Mouse (Mus musculus) ES-Bruce4 (cell line): ENCODE measurements at regions not wholly inside any gene's neighbourhood (a gene's known extent, or its start where the extent isn't known, plus 50 kb on each side); places are given as distances from the start of the nearest gene placed in this dataset.

Experiments
- H3K27ac ChIP-seq: 2 replicates; pipeline ENCODE4 v1.5.1; 2012; ENCODE audit warnings: low read length, inconsistent platforms; ENCODE audit not compliant: insufficient read depth
- H3K27me3 ChIP-seq: 2 replicates; pipeline ENCODE4 v1.6.1; 2012; ENCODE audit warnings: mild to moderate bottlenecking, low read length, inconsistent platforms; ENCODE audit not compliant: control insufficient read depth, poor library complexity, insufficient read depth, severe bottlenecking
- H3K36me3 ChIP-seq: 2 replicates; pipeline ENCODE4 v1.6.1; 2012; ENCODE audit warnings: inconsistent platforms, mild to moderate bottlenecking, low read length, moderate library complexity; ENCODE audit not compliant: control insufficient read depth, poor library complexity, insufficient read depth, severe bottlenecking
- H3K4me1 ChIP-seq: one replicate; pipeline ENCODE4 v1.8.1; 2011; ENCODE audit warnings: low read length; ENCODE audit not compliant: control insufficient read depth, insufficient read depth
- H3K4me3 ChIP-seq: 2 replicates; pipeline ENCODE4 v1.5.1; 2011; ENCODE audit warnings: low read depth, mild to moderate bottlenecking, low read length
- H3K9ac ChIP-seq: 2 replicates; pipeline ENCODE4 v1.6.1; 2012; ENCODE audit warnings: low read depth, mild to moderate bottlenecking, inconsistent platforms; ENCODE audit not compliant: poor library complexity, severe bottlenecking
- H3K9me3 ChIP-seq: replicated peaks from 2 replicates; pipeline ENCODE4 v1.6.1; 2012; ENCODE audit warnings: mild to moderate bottlenecking, low read length, inconsistent platforms; ENCODE audit not compliant: control insufficient read depth, poor library complexity, insufficient read depth, severe bottlenecking
- CTCF ChIP-seq: IDR thresholded peaks from one replicate; pipeline ENCODE4 v1.8.1; 2011; ENCODE audit warnings: low read depth, low read length
- EP300 ChIP-seq: IDR thresholded peaks from 2 replicates; pipeline ENCODE4 v1.6.1; 2011; ENCODE audit warnings: low read depth, low read length; ENCODE audit not compliant: insufficient read depth
- POLR2A ChIP-seq: IDR thresholded peaks from one replicate; pipeline ENCODE4 v1.8.1; 2011; ENCODE audit warnings: low read length; ENCODE audit not compliant: insufficient read depth

DNA sequence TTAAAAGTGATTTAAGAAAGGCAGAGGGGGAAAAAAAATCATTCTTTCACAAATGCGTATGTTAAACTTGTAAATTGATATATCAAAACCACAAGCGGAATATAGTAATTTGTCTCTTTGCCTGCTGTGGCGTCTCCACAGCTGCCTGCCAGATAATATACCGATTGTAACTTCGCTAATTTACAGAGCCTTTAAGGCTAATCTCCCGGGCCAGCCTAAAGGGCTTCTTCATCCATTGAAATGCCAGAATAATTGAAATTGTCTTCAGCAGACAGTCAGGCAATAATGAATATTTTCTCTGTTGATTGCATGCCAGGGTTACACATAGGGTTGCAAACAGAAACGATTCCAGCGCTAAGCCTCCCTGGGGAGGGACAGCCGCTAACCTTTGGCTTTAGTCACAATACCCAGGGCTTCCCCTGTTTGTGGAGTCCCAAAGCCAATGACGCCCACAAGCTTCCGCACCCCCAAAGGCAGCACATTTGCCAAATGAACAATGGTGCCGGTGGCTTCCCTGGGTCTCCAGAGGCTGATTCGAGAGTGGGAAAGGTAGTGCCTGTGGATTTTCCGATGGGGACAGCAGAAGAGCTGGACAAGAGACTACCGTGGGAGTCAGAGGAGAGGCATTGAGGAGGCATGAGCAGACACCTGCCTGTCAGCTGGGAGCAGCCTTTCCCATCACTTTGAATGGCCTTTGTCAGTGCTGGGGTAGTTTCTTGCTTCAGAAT is 248.2 kb upstream of the 4930412O13Rik start:
- Histone ChIP-seq H3K9me3 (no peaks in the 10 kb centered on the region), H3K4me3 (no peak overlapping the region), H3K27me3 (no peaks in the 10 kb centered on the region), H3K27ac (no peak overlapping the region), H3K36me3 (no peaks in the 10 kb centered on the region), H3K4me1 (no peaks in the 10 kb centered on the region), H3K9ac (no peak overlapping the region)
- TF ChIP-seq EP300: no peak

DNA sequence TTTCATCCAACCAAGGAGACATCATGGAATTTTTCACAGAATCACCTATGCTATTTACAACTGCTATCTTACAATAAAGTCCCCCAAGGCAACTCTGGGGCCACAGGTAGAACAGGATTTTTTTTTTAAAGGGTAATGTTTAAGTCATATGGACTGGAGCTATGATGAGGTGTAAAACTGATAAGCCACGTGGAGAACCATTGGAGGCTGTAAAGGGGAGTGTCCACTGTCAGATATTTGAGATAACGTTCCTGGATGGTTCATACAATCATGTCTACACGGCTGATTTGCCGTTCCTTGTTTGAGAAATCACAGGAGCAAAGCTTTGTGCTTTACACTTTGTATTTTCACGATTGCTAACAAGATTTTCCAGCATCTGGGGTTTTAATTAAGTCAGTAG is 241.8 kb upstream of the 4930412O13Rik start:
- Histone ChIP-seq H3K27ac (no peak overlapping the region), H3K4me3 (no peak overlapping the region), H3K36me3 (no peaks in the 10 kb centered on the region), H3K4me1 (no peaks in the 10 kb centered on the region), H3K9ac (no peak overlapping the region), H3K27me3 (no peaks in the 10 kb centered on the region), H3K9me3 (no peaks in the 10 kb centered on the region)
- no peak for TF ChIP-seq POLR2A

DNA sequence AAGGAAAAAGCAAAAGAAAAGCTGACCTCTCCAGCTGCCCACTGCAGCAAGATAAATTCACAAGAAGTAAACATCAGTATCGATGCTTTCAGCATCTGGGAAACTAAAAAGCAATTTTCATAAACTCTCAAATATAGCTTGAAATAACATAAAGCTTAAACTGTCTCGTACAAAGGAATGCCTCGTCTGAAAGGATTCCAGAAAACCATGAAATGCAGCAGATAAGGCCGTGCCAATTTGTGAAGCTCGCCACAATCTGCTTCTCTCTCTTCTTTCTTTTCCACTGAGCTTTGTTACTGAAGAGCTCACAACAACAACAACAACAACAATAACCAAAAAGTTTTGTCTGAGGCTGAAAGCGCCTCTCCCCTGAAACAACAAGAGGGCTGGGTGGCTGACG is 239.4 kb upstream of the 4930412O13Rik start:
- Histone ChIP-seq H3K36me3 (no peaks in the 10 kb centered on the region), H3K4me1 (no peaks in the 10 kb centered on the region), H3K9ac (no peak overlapping the region), H3K27ac (no peak overlapping the region), H3K9me3 (peaks cover 2% of the 10 kb centered on the region; the same call in 1 of the 2 replicates), H3K4me3 (no peak overlapping the region), H3K27me3 (no peaks in the 10 kb centered on the region)
- TF ChIP-seq CTCF (no peak), EP300 (no peak), POLR2A (no peak)

DNA sequence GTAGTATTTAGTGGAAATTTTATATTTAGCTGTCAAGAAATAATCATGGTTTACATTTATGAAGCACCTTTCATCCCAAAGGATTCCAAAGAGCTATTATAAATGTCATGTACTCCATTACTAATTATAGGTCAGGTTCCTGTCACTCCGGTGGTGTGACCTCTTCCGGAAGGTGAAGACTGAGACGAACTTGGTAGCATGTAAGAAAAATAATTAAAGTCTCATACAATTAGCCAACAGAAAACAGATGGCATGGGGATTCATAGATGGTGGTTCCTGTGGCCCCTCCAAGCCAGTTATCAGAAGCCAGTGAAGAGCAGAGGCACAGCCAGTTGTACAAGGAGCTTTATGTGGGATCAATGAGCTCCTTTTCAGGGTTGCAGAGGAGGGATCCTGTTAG is 238.6 kb upstream of the 4930412O13Rik start:
- H3K27ac ChIP-seq: no peak overlapping the region
- H3K4me1 ChIP-seq: no peaks in the 10 kb centered on the region
- peaks cover 2% of the 10 kb centered on the region; the same call in 1 of the 2 replicates for H3K9me3 ChIP-seq
- H3K4me3 ChIP-seq: no peak overlapping the region
- TF ChIP-seq CTCF (no peak), EP300 (no peak), POLR2A (no peak)
- H3K36me3 ChIP-seq: no peaks in the 10 kb centered on the region
- no peak overlapping the region for H3K9ac ChIP-seq
- H3K27me3 ChIP-seq: no peaks in the 10 kb centered on the region

DNA sequence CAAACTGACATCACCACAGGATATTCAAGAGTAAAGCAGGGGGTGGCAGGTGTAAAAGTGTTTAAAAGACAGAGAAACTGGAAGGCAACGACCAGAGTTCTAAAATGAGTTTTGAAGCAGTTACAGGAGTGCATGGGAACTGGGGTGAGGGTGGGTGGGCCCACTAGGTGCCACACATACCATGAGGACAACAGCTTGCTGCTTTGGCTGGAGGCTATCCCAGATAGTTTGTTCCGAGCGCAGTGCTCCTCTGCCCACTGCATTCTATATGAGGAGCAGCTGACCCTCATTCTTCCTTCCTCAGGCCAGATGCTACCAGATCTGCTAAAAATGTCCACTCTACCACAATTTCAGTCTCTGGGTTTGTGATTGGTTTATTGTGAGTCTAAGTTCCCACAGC is 234.6 kb upstream of the 4930412O13Rik start:
- no peak overlapping the region for H3K9ac ChIP-seq
- TF ChIP-seq POLR2A: no peak
- 0 out of 2 replicates have a peak, but pooled peaks have one; percentile 45 for TF ChIP-seq EP300
- H3K9me3 ChIP-seq: peaks cover 2% of the 10 kb centered on the region; the same call in 1 of the 2 replicates
- H3K4me1 ChIP-seq: peaks cover 2% of the 10 kb centered on the region
- peak overlapping the region; percentile 68; the same call in 1 of the 2 replicates for H3K27ac ChIP-seq
- no peak overlapping the region for H3K4me3 ChIP-seq
- H3K27me3 ChIP-seq: no peaks in the 10 kb centered on the region
- H3K36me3 ChIP-seq: no peaks in the 10 kb centered on the region

DNA sequence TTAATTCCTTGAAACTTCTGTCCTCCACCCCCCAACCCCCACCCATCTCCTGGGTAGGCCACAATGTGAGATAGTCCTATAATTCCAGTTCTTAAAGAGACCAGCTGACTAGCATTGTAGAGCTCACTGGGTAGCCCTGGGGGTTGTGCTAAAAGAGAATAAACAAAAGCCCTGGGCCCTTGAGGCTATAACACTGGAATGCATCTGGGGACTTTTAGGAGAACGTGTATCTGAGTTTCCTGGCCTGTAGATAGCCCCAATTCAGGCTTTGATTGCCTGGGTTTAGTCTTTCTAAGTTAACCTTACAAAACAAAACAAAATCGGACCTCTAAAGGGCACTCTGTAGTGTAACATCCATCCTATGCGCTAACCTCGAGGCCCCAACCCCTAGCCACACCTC is 234.1 kb upstream of the 4930412O13Rik start:
- H3K9me3 ChIP-seq: peaks cover 2% of the 10 kb centered on the region; the same call in 1 of the 2 replicates
- H3K9ac ChIP-seq: no peak overlapping the region
- no peaks in the 10 kb centered on the region for H3K27me3 ChIP-seq
- peak overlapping the region; percentile 77 for H3K27ac ChIP-seq
- H3K36me3 ChIP-seq: no peaks in the 10 kb centered on the region
- no peak for TF ChIP-seq POLR2A
- no peak for TF ChIP-seq CTCF
- 0 out of 2 replicates have a peak, but pooled peaks have one; percentile 65 for TF ChIP-seq EP300
- peaks cover 2% of the 10 kb centered on the region for H3K4me1 ChIP-seq
- H3K4me3 ChIP-seq: no peak overlapping the region
